Mouse (Mus musculus): ENCODE measurements at regions not wholly inside any gene's neighbourhood (a gene's known extent, or its start where the extent isn't known, plus 50 kb on each side); places are given as distances from the start of the nearest gene placed in this dataset.

DNA sequence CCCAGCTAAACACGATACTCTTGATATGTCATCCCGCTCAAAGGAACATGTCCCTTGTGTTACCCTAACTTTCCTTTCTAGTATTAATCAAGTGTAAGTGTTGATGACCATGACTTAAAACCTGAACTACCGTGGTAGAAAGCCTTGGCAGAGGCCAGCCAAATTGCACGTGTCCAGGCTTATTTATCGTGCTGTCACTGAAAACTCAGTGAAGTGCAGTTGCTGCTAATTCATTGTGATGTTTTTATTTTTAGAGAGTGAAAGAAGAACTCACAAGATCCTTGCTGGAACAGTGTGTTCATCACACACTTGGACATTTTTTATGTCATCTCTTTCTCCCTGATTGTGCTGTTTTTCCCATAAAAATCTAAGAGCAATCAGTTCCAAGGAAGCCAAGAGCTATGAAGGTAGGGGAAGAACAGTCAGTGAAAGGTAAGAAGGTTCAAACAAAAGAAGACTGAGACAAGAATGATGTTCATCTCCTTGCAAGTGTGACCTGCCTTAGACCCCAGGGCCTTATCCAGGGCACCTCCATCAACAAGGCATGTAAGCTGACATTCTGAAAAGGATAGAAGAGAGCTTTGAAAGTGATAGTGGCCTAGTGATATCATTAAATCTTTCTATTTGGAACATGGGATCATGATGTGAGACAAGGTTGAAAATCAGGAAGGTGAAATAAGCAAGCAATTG is 718.9 kb upstream of the Nrsn1 start:
- TF ChIP-seq POLR2A (IDR thresholded peaks at IDR 0.05; ENCODE audit: borderline replicate concordance, extremely low read depth, low read depth, low read length) (no peak), CTCF (IDR thresholded peaks at IDR 0.05; ENCODE audit: insufficient read depth, low read length) (no peak)

All from lung, adult 2 months (tissue).